Mouse (Mus musculus) kidney, embryonic 14.5 days (tissue): ENCODE data around the gene St8sia6. TPM values are rescaled to one million over a fixed set of nuclear protein-coding genes. Genes with fewer than 3 reads are reported as not detected.

Source experiments
- ATAC-seq: fragments of 200-750 bp; cut with Nextera tagmentation; 2 replicates; pipeline ENCODE4 v1.8.0; 2017; ENCODE audit warnings: moderate number of reproducible peaks, mild to moderate bottlenecking, moderate TSS enrichment, moderate library complexity; ENCODE audit not compliant: low FRiP score, low TSS enrichment
- H3K27ac ChIP-seq: fragments of 300-500 bp; sonication (generic); 2 replicates; pipeline ENCODE4 v1.5.1; 2014; ENCODE audit warnings: low read depth, mild to moderate bottlenecking, low read length, moderate library complexity, mixed read lengths
- H3K27me3 ChIP-seq: fragments of 300-500 bp; sonication (generic); 2 replicates; pipeline ENCODE4 v1.6.1; 2014; ENCODE audit warnings: mild to moderate bottlenecking, low read length; ENCODE audit not compliant: control insufficient read depth, insufficient read depth
- H3K36me3 ChIP-seq: fragments of 300-500 bp; sonication (generic); 2 replicates; pipeline ENCODE4 v1.6.1; 2014; ENCODE audit warnings: low read length, mixed read lengths; ENCODE audit not compliant: control insufficient read depth, insufficient read depth
- H3K4me1 ChIP-seq: fragments of 300-500 bp; sonication (generic); 2 replicates; pipeline ENCODE4 v1.6.1; 2014; ENCODE audit warnings: low read length, mixed read lengths; ENCODE audit not compliant: control insufficient read depth, insufficient read depth
- H3K4me2 ChIP-seq: fragments of 300-500 bp; sonication (generic); replicated peaks from 2 replicates; pipeline ENCODE4 v1.6.1; 2014; ENCODE audit warnings: low read depth, mild to moderate bottlenecking, low read length
- H3K4me3 ChIP-seq: fragments of 300-500 bp; sonication (generic); 2 replicates; pipeline ENCODE4 v1.5.1; 2014; ENCODE audit warnings: mild to moderate bottlenecking, low read length
- H3K9ac ChIP-seq: fragments of 300-500 bp; sonication (generic); 2 replicates; pipeline ENCODE4 v1.6.1; 2014; ENCODE audit warnings: low read depth, mild to moderate bottlenecking, low read length, moderate library complexity
- H3K9me3 ChIP-seq: fragments of 300-500 bp; sonication (generic); 2 replicates; pipeline ENCODE4 v1.6.1; 2016; ENCODE audit warnings: low read length; ENCODE audit not compliant: control insufficient read depth
- WGBS: fragments of 180-500 bp; shearing (Covaris S2); extraction: QIAGEN DNeasy Blood & Tissue Kit; methylation state at CpG from one replicate; pipeline ENCODE4 v1.1.7; 2014; 5-methylcytosine and 5-hydroxymethylcytosine counted together
- polyA plus RNA-seq: library from polyadenylated mRNA; unstranded; fragments of >200 nt; fragmentation: Nextera tagmentation; extraction: Ambion mirVana; gene quantifications from 2 replicates; pipeline ENCODE4 v1.2.1, GENCODE M21; 2014

Gene St8sia6
- polyA plus RNA-seq, 1 experiment from 2014 or later, result 4.5 TPM

DNA sequence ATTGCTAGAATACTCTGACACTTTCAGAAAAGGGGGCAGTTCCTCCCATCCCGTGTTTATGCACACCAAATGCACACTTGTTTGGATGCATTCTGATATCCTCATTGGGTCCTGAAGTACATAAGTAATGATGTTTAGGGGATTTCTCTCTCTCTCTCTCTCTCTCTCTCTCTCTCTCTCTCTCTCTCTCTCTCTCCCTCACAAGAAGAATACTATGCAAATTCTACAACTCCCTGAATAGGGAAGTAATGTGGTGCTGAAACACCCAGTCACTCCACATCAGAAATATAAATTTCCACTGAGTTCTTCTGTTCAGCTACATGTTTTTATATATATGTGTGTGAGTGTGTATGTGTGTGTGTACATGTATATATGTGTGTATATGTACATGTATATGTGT is 43.1 kb downstream of the St8sia6 start:
- 63% methylated on average over 1 of the region's 1 CpGs for WGBS

DNA sequence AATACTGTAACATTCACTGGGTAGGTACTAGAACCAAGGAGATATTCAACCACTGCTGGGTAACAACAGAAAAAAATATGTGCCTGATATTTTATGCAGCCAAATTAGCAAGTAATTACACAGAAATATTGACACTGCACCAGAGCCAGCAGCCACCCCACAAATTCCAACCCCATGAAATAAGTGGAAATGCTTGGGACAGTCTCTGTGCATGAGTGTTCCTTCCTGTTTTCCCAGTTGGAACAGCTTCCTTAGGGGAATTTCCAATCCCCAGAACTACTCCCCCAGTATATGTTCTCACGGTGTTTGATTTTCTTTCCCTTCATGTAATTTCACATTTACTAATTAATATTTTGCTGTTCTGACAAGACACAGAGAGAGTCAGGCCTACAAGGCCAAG is 43.8 kb downstream of the St8sia6 start:
- no peak for ATAC-seq
- no peak overlapping the region for H3K4me3 ChIP-seq
- WGBS, result 54% methylated on average over 1 of the region's 1 CpGs
- H3K27ac ChIP-seq, result no peak overlapping the region
- no peak overlapping the region for H3K4me2 ChIP-seq
- H3K9ac ChIP-seq, result no peak overlapping the region
- H3K27me3 ChIP-seq, result no peaks in the 10 kb centered on the region
- H3K4me1 ChIP-seq, result no peaks in the 10 kb centered on the region
- no peaks in the 10 kb centered on the region for H3K36me3 ChIP-seq
- no peaks in the 10 kb centered on the region for H3K9me3 ChIP-seq

More for the DNA sequence above, 43.1 kb downstream of the St8sia6 start:
- H3K27me3 ChIP-seq, result no peaks in the 10 kb centered on the region
- no peak overlapping the region for H3K9ac ChIP-seq
- H3K4me3 ChIP-seq, result no peak overlapping the region
- no peak overlapping the region for H3K27ac ChIP-seq
- no peaks in the 10 kb centered on the region for H3K36me3 ChIP-seq
- no peak overlapping the region for H3K4me2 ChIP-seq
- H3K4me1 ChIP-seq, result no peaks in the 10 kb centered on the region
- no peak for ATAC-seq
- H3K9me3 ChIP-seq, result no peaks in the 10 kb centered on the region

DNA sequence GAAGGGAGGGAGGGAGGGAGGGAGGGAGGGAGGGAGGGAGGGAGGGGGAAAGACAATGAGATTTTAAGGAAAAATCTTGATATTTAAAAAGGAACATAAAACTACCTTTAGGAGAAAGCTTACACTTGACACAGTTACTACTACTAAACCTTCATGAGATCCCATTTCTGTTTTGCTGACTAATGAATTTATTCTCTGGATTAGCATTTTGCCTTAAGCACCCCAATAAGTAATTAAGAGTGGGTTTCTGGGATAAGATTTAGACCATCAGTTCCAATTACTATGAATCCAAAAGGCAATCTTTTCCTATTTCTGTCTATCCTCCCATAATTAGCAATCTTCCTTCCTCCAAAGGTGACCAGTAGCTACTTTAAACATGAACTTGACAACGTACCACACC is 44.7 kb downstream of the St8sia6 start:
- H3K4me3 ChIP-seq, result no peak overlapping the region
- H3K9me3 ChIP-seq, result no peaks in the 10 kb centered on the region
- H3K4me1 ChIP-seq, result no peaks in the 10 kb centered on the region
- 63% methylated on average over 1 of the region's 1 CpGs for WGBS
- no peak for ATAC-seq
- H3K9ac ChIP-seq, result no peak overlapping the region
- H3K4me2 ChIP-seq, result no peak overlapping the region
- no peak overlapping the region for H3K27ac ChIP-seq
- H3K27me3 ChIP-seq, result no peaks in the 10 kb centered on the region
- H3K36me3 ChIP-seq, result no peaks in the 10 kb centered on the region

DNA sequence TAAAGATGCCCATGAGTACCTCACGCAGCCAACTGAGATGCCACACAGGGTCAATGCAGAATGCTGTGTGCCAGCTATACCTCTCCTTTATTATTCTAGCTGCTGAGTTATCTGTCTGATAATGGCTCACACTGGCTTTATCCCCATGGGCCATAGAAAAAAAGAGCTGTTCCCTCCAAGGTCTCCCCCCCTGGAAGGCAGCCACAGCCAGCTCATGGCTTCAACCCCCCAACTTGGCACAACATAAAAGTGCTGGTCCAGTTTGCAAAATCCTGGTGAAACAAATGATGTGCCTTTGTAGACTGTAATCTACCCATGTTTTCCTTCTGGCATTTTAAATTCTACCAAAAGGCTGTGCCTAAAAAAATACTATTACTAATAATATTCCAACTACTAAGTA is 46.3 kb downstream of the St8sia6 start:
- Histone ChIP-seq H3K27ac (no peak overlapping the region), H3K36me3 (no peaks in the 10 kb centered on the region), H3K4me1 (no peaks in the 10 kb centered on the region), H3K9ac (no peak overlapping the region), H3K4me3 (no peak overlapping the region), H3K9me3 (no peaks in the 10 kb centered on the region), H3K4me2 (no peak overlapping the region), H3K27me3 (no peaks in the 10 kb centered on the region)
- no peak for ATAC-seq
- 100% methylated on average over 1 of the region's 1 CpGs for WGBS

DNA sequence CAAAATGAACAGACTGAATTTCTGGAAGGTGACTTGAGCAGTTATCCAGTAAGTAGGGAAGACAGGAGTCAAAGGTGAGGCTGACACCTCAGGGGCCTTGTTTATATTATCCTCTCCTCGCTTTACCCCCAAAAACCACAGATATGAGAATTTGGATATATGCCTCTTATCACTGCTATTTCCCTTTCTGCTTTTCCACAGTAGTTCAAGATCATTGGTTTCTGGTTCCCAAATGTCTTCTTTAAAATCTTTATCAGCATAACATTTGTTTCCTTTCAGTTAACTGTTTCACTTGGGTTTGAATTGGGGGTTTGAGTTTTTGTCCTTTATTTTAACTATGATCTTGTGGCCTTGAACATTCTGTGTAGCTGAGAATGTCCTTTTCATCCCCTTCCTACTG is 47.8 kb downstream of the St8sia6 start:
- Histone ChIP-seq H3K36me3 (no peaks in the 10 kb centered on the region), H3K4me1 (no peaks in the 10 kb centered on the region), H3K4me2 (no peak overlapping the region), H3K9ac (no peak overlapping the region), H3K27me3 (no peaks in the 10 kb centered on the region), H3K4me3 (no peak overlapping the region), H3K9me3 (no peaks in the 10 kb centered on the region), H3K27ac (no peak overlapping the region)
- no peak for ATAC-seq
- 87% methylated on average over 1 of the region's 1 CpGs for WGBS

DNA sequence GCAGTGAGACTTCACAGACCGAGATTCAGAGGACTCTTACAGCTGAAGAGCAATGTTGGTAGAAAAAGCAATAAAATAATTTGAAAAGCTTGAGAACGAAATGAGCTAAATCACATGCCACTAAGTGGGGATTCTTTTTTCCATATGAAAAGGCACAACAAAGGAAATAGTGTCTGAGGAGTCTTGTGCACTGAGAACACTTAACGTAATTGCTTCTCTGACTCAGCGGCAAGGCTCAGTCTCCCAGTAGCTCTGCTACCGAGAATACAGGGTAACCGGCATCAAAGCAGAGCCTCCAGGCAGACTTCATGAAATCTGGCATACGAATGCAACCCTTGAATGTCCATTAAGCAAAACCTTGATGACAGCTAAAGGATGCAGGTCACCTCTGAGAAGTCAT is 55.2 kb downstream of the St8sia6 start:
- H3K27me3 ChIP-seq, result no peaks in the 10 kb centered on the region
- H3K9me3 ChIP-seq, result no peaks in the 10 kb centered on the region
- H3K9ac ChIP-seq, result no peak overlapping the region
- 32% methylated on average over 7 of the region's 7 CpGs for WGBS
- H3K4me2 ChIP-seq, result no peak overlapping the region
- ATAC-seq, result no peak
- H3K4me1 ChIP-seq, result no peaks in the 10 kb centered on the region
- no peak overlapping the region for H3K27ac ChIP-seq
- no peak overlapping the region for H3K4me3 ChIP-seq
- no peaks in the 10 kb centered on the region for H3K36me3 ChIP-seq

DNA sequence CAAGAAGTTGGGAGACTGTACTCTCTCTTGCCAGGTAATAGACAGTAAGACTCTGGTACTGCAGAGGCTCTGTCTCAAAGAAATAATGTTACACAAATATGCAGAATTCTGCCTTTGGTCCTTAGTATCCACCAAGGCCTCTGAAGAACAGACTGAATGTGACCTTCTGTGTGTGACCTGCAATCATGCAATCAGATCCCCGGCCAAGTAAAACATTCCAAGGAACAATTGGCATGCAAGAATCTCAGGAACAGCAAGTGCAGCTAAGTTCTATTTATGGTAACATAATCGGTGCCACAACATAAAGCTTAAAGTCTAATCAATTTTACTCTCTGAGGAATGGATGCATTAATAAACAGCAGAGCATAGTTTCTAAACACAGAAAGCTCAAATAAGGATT is 66.0 kb downstream of the St8sia6 start:
- WGBS, result 50% methylated on average over 2 of the region's 2 CpGs
- Histone ChIP-seq H3K27me3 (no peaks in the 10 kb centered on the region), H3K9ac (no peak overlapping the region), H3K36me3 (no peaks in the 10 kb centered on the region), H3K4me3 (no peak overlapping the region), H3K4me1 (no peaks in the 10 kb centered on the region), H3K9me3 (no peaks in the 10 kb centered on the region), H3K27ac (no peak overlapping the region), H3K4me2 (no peak overlapping the region)
- ATAC-seq, result no peak

DNA sequence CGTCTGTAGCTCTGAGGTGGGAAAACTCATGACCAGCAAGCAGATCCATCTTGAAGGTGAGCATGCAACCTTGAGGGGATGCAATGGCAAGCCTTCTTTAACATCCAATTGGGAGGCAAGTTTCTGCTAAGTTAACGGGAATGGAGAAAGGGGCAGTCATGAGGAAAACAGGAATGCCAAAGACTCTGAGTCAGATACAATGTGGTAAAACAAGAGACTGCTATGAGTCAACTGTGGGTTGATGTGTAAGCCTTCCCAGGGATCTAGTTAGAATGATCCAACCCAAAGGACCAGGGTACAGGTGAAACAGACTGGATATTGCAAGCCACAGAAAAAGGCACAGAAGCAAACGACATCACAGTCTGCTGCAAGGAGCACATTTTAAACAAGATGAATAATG is 68.3 kb downstream of the St8sia6 start:
- Histone ChIP-seq H3K27me3 (no peaks in the 10 kb centered on the region), H3K4me2 (no peak overlapping the region), H3K9me3 (no peaks in the 10 kb centered on the region), H3K36me3 (no peaks in the 10 kb centered on the region), H3K27ac (no peak overlapping the region), H3K4me3 (no peak overlapping the region), H3K9ac (no peak overlapping the region), H3K4me1 (no peaks in the 10 kb centered on the region)
- WGBS, result 78% methylated on average over 3 of the region's 3 CpGs
- ATAC-seq, result no peak

DNA sequence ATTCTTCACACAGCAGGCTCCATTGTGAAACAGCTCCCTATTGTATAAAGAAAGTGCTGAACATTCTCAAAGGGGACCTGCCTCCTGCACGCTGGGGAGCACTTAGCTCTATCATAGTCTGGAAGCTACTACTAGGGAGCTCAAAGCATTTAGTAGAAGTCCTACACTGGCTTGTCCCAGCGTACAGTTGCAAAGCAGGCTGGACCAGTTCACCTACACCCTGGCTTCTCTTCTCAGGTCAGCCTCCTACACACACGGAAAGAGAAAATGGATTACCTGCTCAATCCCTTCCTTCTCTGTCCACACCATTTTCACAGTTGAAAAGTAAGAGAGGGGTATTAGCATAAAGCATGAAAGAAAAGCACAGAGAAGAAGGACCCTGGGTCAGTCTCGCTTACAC is 71.6 kb downstream of the St8sia6 start:
- 70% methylated on average over 4 of the region's 4 CpGs for WGBS
- no peaks in the 10 kb centered on the region for H3K9me3 ChIP-seq
- H3K4me1 ChIP-seq, result no peaks in the 10 kb centered on the region
- no peaks in the 10 kb centered on the region for H3K27me3 ChIP-seq
- no peak overlapping the region for H3K27ac ChIP-seq
- H3K4me3 ChIP-seq, result no peak overlapping the region
- H3K36me3 ChIP-seq, result no peaks in the 10 kb centered on the region
- no peak for ATAC-seq
- H3K4me2 ChIP-seq, result no peak overlapping the region
- H3K9ac ChIP-seq, result no peak overlapping the region
